ENCODE assay signal across 26 mouse cellular contexts in genomic region chr7:140179176-140179575, GRCm38 (mm10). TPM values are rescaled to one million over a fixed set of nuclear protein-coding genes. Genes with fewer than 3 reads are reported as not detected.
"Had no signal": no experiment of that assay in that cellular context is flagged by ENCODE, and none has a peak within 500 bp of the region (broad histone marks: within the 10 kb centered on the region; RNA-seq: fewer than 3 reads in every experiment).

No protein-coding gene starts in this region.

- H3K9me3 ChIP-seq: limb, embryonic 10.5 days; limb, embryonic 13.5 days; liver, embryonic 12.5 days; liver, embryonic 15.5 days; lung, embryonic 15.5 days; megakaryocyte, embryonic 14.5 days; midbrain, embryonic 10.5 days; midbrain, embryonic 13.5 days; neural tube, embryonic 13.5 days; stomach, embryonic 15.5 days had no signal

- H3K4me1 ChIP-seq: limb, embryonic 10.5 days; limb, embryonic 13.5 days; liver, embryonic 12.5 days; liver, embryonic 15.5 days; lung, embryonic 15.5 days; megakaryocyte, embryonic 14.5 days; midbrain, embryonic 10.5 days; midbrain, embryonic 13.5 days; neural tube, embryonic 13.5 days; stomach, embryonic 15.5 days had no signal

- DNase-seq: layer of hippocampus, adult 9-11 months; liver; lung, adult 18-20 months; lung, postnatal 10 days; lung, postnatal 36 days; retina, postnatal 1 day; right cerebral cortex, postnatal 25 days; spleen, adult 18-20 months; thymus, postnatal 36 days had no signal

- H3K4me3 ChIP-seq: layer of hippocampus, adult 2 months; limb, embryonic 10.5 days; limb, embryonic 13.5 days; liver, embryonic 12.5 days; liver, embryonic 15.5 days; lung, embryonic 15.5 days; megakaryocyte, embryonic 14.5 days; midbrain, embryonic 10.5 days; midbrain, embryonic 13.5 days; myocyte; neural tube, embryonic 13.5 days; stomach, embryonic 15.5 days had no signal

- H3K9ac ChIP-seq: limb, embryonic 13.5 days; liver, embryonic 12.5 days; liver, embryonic 15.5 days; lung, embryonic 15.5 days; midbrain, embryonic 13.5 days; neural tube, embryonic 13.5 days; stomach, embryonic 15.5 days had no signal

- H3K27me3 ChIP-seq: limb, embryonic 13.5 days; liver, embryonic 12.5 days; liver, embryonic 15.5 days; lung, embryonic 15.5 days; neural tube, embryonic 13.5 days; stomach, embryonic 15.5 days had no signal

- H3K4me2 ChIP-seq: limb, embryonic 13.5 days; liver, embryonic 12.5 days; liver, embryonic 15.5 days; lung, embryonic 15.5 days; midbrain, embryonic 13.5 days; neural tube, embryonic 13.5 days; stomach, embryonic 15.5 days had no signal

- H3K36me3 ChIP-seq: limb, embryonic 10.5 days; limb, embryonic 13.5 days; liver, embryonic 12.5 days; liver, embryonic 15.5 days; lung, embryonic 15.5 days; midbrain, embryonic 10.5 days; midbrain, embryonic 13.5 days; neural tube, embryonic 13.5 days; stomach, embryonic 15.5 days had no signal

- ATAC-seq: inflammation-experienced regulatory T-cells, adult 6 months; intestine, embryonic 16.5 days; liver, embryonic 12.5 days; midbrain, embryonic 13.5 days; midbrain, embryonic 16.5 days had no signal

- H3K27ac ChIP-seq: layer of hippocampus, adult 2 months; limb, embryonic 10.5 days; limb, embryonic 13.5 days; liver, embryonic 12.5 days; liver, embryonic 15.5 days; lung, embryonic 15.5 days; midbrain, embryonic 10.5 days; midbrain, embryonic 13.5 days; neural tube, embryonic 13.5 days; stomach, embryonic 15.5 days had no signal

RNA-seq across cellular contexts. Expression of gene Olfr523, which starts 6.2 kb away (rescaled TPM):
- polyA plus RNA-seq: inflammation-experienced regulatory T-cells, adult 6 months; intestine, embryonic 16.5 days; large intestine, adult 2 months; limb, embryonic 10.5 days; limb, embryonic 13.5 days; liver, embryonic 12.5 days; liver, embryonic 15.5 days; lung, embryonic 15.5 days; midbrain, embryonic 10.5 days; midbrain, embryonic 13.5 days; midbrain, embryonic 16.5 days; myocyte; neural tube, embryonic 13.5 days; stomach, embryonic 15.5 days; urinary bladder, adult 2 months had no signal

RNA-seq across cellular contexts. Expression of gene Olfr522, which starts 14.6 kb away (rescaled TPM):
- polyA plus RNA-seq: intestine, embryonic 16.5 days; large intestine, adult 2 months; limb, embryonic 10.5 days; limb, embryonic 13.5 days; liver, embryonic 12.5 days; liver, embryonic 15.5 days; lung, embryonic 15.5 days; midbrain, embryonic 10.5 days; midbrain, embryonic 13.5 days; midbrain, embryonic 16.5 days; myocyte; neural tube, embryonic 13.5 days; stomach, embryonic 15.5 days; urinary bladder, adult 2 months had no signal

RNA-seq across cellular contexts. Expression of gene Sprn, which starts 24.5 kb away (rescaled TPM):
- polyA plus RNA-seq: inflammation-experienced regulatory T-cells, adult 6 months; limb, embryonic 10.5 days; liver, embryonic 12.5 days; liver, embryonic 15.5 days; myocyte had no signal

RNA-seq across cellular contexts. Expression of gene Olfr524, which starts 26.6 kb away (rescaled TPM):
- polyA plus RNA-seq: intestine, embryonic 16.5 days; limb, embryonic 10.5 days; limb, embryonic 13.5 days; liver, embryonic 12.5 days; liver, embryonic 15.5 days; midbrain, embryonic 10.5 days; midbrain, embryonic 13.5 days; midbrain, embryonic 16.5 days; myocyte; neural tube, embryonic 13.5 days; stomach, embryonic 15.5 days; urinary bladder, adult 2 months had no signal

RNA-seq across cellular contexts. Expression of gene Cd163l1, which starts 38.9 kb away (rescaled TPM):
- polyA plus RNA-seq: liver, embryonic 12.5 days; midbrain, embryonic 10.5 days; midbrain, embryonic 13.5 days; midbrain, embryonic 16.5 days; myocyte; neural tube, embryonic 13.5 days had no signal
